Mouse (Mus musculus): Measurements from ENCODE around the gene Tmem51. TPM values are rescaled to one million over a fixed set of nuclear protein-coding genes. Genes with fewer than 3 reads are reported as not detected.
A peak's percentile ranks its signal among the peaks of the same experiment; 100 is the strongest.

Tmem51 gene
- total RNA-seq, 1 experiment = 13.6 TPM

DNA sequence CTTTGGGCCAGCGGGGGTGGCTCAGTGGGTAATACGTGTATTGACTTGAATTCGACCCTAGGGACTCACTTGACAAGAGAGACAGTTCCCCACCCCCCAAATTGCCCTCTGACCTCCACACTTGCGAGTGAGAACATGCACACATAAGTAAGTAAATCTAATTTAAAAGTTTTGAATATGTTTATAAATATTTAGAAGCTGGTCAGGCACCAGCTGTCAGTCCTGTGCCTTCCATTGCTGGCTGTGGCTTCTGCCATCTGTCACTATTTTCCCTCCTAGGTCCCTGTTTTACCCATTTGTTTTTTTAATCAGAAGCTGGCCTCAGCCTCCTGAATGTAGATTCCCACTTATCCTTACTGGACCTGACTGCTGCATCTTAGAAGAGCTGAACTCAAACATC, 4.3 kb upstream of the Tmem51 start:
- in situ Hi-C loops (cut with MboI; ENCODE audit: low sequenced_read_pairs in 2 of 2, unreplicated experiment in 2 of 2) = no loop called here
- Histone ChIP-seq H3K36me3 (ENCODE audit: control insufficient read depth, insufficient read depth, low read length, poor library complexity, severe bottlenecking) (no peaks in the 10 kb centered on the region), H3K4me1 (ENCODE audit: control insufficient read depth in 2 of 2, insufficient read depth in 2 of 2, low read length in 2 of 2, poor library complexity in 1 of 2) (peaks cover 3% of the 10 kb centered on the region in 2 experiments; a peak in 2 of 4 replicates), H3K9me3 (ENCODE audit: control insufficient read depth, insufficient read depth, low read depth, low read length) (no peaks in the 10 kb centered on the region), H3K27ac (ENCODE audit: insufficient read depth, low read depth, low read length, poor library complexity, severe bottlenecking) (no peak overlapping the region), H3K4me3 (ENCODE audit: insufficient read depth in 1 of 2, low read depth in 1 of 2, low read length in 2 of 2, poor library complexity in 1 of 2, severe bottlenecking in 1 of 2) (no peak overlapping the region), H3K9ac (ENCODE audit: insufficient read depth, low read depth, low read length, poor library complexity, severe bottlenecking) (no peak overlapping the region)
- TF ChIP-seq CHD2 (IDR thresholded peaks at IDR 0.05; ENCODE audit: low read depth, low read length) (no peak), ZNF384 (IDR thresholded peaks at IDR 0.05; ENCODE audit: low read depth, low read length) (no peak), ZC3H11A (IDR thresholded peaks at IDR 0.05; ENCODE audit: borderline replicate concordance, low read depth, low read length) (no peak), MAFK (IDR thresholded peaks at IDR 0.05; ENCODE audit: insufficient read depth, low read depth, low read length) (no peak), HCFC1 (IDR thresholded peaks at IDR 0.05; ENCODE audit: borderline replicate concordance, insufficient read depth, low read length) (no peak)
- no peak for DNase-seq (ENCODE audit: low read depth, low spot score)

DNA sequence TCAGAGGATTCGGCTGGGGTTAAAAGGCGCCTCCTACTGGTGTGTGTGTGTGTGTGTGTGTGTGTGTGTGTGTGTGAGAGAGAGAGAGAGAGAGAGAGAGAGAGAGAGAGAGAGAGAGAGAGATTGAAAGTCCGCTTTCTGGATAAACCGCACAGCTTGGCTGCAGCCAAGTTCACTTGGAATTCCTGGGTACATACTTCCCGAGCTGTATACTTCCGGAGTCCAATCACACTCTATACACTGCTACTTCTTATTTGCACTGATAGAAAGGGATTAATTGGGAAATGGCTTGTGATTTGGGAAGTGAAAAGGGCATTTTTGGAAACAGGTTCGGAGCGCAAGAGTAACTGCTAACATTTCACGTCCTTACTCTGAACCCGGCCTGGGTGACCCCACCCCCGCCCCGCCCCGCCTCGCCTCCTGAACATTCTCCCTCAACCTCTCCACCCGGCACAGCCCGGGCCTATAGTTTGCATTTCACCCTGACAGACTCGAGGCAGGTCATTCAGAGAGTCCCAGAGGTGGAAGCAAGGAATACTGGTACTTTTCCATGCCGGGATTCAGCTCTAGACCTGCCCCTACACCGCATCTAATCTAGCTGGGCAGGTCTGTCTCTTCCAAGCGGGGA, 946 bp upstream of the Tmem51 start:
- H3K4me1 ChIP-seq (ENCODE audit: control insufficient read depth in 2 of 2, insufficient read depth in 2 of 2, low read length in 2 of 2, poor library complexity in 1 of 2) = peaks cover 3 to 16% of the 10 kb centered on the region in 2 experiments; a peak in 3 of 4 replicates
- no peak for DNase-seq (ENCODE audit: low read depth, low spot score)
- in situ Hi-C loops (cut with MboI; ENCODE audit: low sequenced_read_pairs in 2 of 2, unreplicated experiment in 2 of 2) = no loop called here
- H3K9ac ChIP-seq (ENCODE audit: insufficient read depth, low read depth, low read length, poor library complexity, severe bottlenecking) = peak overlapping the region; percentile 25; the same call in 1 of the 2 replicates
- peak overlapping the region; percentile 79 to 82 for H3K4me3 ChIP-seq (ENCODE audit: insufficient read depth in 1 of 2, low read depth in 1 of 2, low read length in 2 of 2, poor library complexity in 1 of 2, severe bottlenecking in 1 of 2)
- no peaks in the 10 kb centered on the region for H3K9me3 ChIP-seq (ENCODE audit: control insufficient read depth, insufficient read depth, low read depth, low read length)
- H3K27ac ChIP-seq (ENCODE audit: insufficient read depth, low read depth, low read length, poor library complexity, severe bottlenecking) = no peak overlapping the region
- no peaks in the 10 kb centered on the region for H3K36me3 ChIP-seq (ENCODE audit: control insufficient read depth, insufficient read depth, low read length, poor library complexity, severe bottlenecking)
- TF ChIP-seq ZC3H11A (IDR thresholded peaks at IDR 0.05; ENCODE audit: borderline replicate concordance, low read depth, low read length) (no peak), CHD2 (IDR thresholded peaks at IDR 0.05; ENCODE audit: low read depth, low read length) (no peak), MAFK (IDR thresholded peaks at IDR 0.05; ENCODE audit: insufficient read depth, low read depth, low read length) (no peak), HCFC1 (IDR thresholded peaks at IDR 0.05; ENCODE audit: borderline replicate concordance, insufficient read depth, low read length) (no peak), ZNF384 (IDR thresholded peaks at IDR 0.05; ENCODE audit: low read depth, low read length) (no peak)

DNA sequence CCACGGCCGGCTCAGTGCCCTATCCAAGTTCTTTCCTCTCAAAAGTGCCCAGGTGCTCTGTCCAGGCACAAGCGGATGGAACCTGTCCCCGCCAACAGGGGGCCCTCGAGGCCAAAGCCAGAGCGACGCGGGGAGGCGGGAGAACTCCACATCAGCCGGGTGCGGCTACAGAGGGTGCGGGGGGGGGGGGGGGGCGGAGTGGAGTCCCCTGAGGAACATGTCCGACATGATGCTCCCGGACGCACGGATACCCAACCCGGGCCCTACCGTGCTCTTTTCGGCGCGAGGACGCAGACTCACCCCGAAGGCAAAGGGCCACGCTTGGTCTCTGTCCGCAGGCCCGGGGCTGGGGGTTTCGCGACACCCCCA, 358 bp downstream of the Tmem51 start:
- peak overlapping the region; percentile 17 for H3K9ac ChIP-seq (ENCODE audit: insufficient read depth, low read depth, low read length, poor library complexity, severe bottlenecking)
- TF ChIP-seq ZC3H11A (IDR thresholded peaks at IDR 0.05; ENCODE audit: borderline replicate concordance, low read depth, low read length) = no peak
- TF ChIP-seq MAFK (IDR thresholded peaks at IDR 0.05; ENCODE audit: insufficient read depth, low read depth, low read length) = no peak
- TF ChIP-seq CHD2 (IDR thresholded peaks at IDR 0.05; ENCODE audit: low read depth, low read length) = no peak
- TF ChIP-seq ZNF384 (IDR thresholded peaks at IDR 0.05; ENCODE audit: low read depth, low read length) = no peak
- no peak for TF ChIP-seq HCFC1 (IDR thresholded peaks at IDR 0.05; ENCODE audit: borderline replicate concordance, insufficient read depth, low read length)
- peak overlapping the region; percentile 79 to 82 for H3K4me3 ChIP-seq (ENCODE audit: insufficient read depth in 1 of 2, low read depth in 1 of 2, low read length in 2 of 2, poor library complexity in 1 of 2, severe bottlenecking in 1 of 2)
- in situ Hi-C loops (cut with MboI; ENCODE audit: low sequenced_read_pairs in 2 of 2, unreplicated experiment in 2 of 2) = no loop called here
- no peak for DNase-seq (ENCODE audit: low read depth, low spot score)
- H3K9me3 ChIP-seq (ENCODE audit: control insufficient read depth, insufficient read depth, low read depth, low read length) = no peaks in the 10 kb centered on the region
- H3K36me3 ChIP-seq (ENCODE audit: control insufficient read depth, insufficient read depth, low read length, poor library complexity, severe bottlenecking) = no peaks in the 10 kb centered on the region
- H3K27ac ChIP-seq (ENCODE audit: insufficient read depth, low read depth, low read length, poor library complexity, severe bottlenecking) = peak overlapping the region; percentile 11; the same call in 1 of the 2 replicates
- peaks cover 3 to 20% of the 10 kb centered on the region in 2 experiments; a peak in 3 of 4 replicates for H3K4me1 ChIP-seq (ENCODE audit: control insufficient read depth in 2 of 2, insufficient read depth in 2 of 2, low read length in 2 of 2, poor library complexity in 1 of 2)

DNA sequence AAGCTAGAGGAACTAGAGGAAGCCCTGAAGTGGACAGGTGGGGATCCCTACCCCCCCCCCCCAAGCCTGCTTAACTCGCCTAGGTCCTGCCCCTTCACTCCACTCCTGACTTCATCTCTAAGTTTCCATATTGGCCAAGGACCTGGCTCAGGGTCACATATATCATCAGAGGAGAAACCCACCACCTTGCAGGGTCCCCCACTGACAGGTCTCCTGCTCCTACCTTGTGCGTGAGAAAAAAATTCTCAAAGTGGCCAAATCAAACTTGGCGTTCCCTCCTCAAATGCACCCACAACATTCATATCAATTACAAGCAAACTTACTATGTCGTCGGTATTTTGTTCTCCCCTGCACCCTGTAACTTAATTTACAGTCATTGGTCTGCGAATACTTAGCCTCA, 911 bp downstream of the Tmem51 start:
- H3K9me3 ChIP-seq (ENCODE audit: control insufficient read depth, insufficient read depth, low read depth, low read length) = no peaks in the 10 kb centered on the region
- H3K4me1 ChIP-seq (ENCODE audit: control insufficient read depth in 2 of 2, insufficient read depth in 2 of 2, low read length in 2 of 2, poor library complexity in 1 of 2) = peaks cover 6 to 20% of the 10 kb centered on the region in 2 experiments; a peak in 3 of 4 replicates
- TF ChIP-seq HCFC1 (IDR thresholded peaks at IDR 0.05; ENCODE audit: borderline replicate concordance, insufficient read depth, low read length) (no peak), ZC3H11A (IDR thresholded peaks at IDR 0.05; ENCODE audit: borderline replicate concordance, low read depth, low read length) (no peak)
- peak overlapping the region; percentile 79 to 82 for H3K4me3 ChIP-seq (ENCODE audit: insufficient read depth in 1 of 2, low read depth in 1 of 2, low read length in 2 of 2, poor library complexity in 1 of 2, severe bottlenecking in 1 of 2)
- H3K36me3 ChIP-seq (ENCODE audit: control insufficient read depth, insufficient read depth, low read length, poor library complexity, severe bottlenecking) = no peaks in the 10 kb centered on the region
- no peak overlapping the region; the same call in 1 of the 2 replicates for H3K9ac ChIP-seq (ENCODE audit: insufficient read depth, low read depth, low read length, poor library complexity, severe bottlenecking)
- DNase-seq (ENCODE audit: low read depth, low spot score) = no peak
- H3K27ac ChIP-seq (ENCODE audit: insufficient read depth, low read depth, low read length, poor library complexity, severe bottlenecking) = no peak overlapping the region
- in situ Hi-C loops (cut with MboI; ENCODE audit: low sequenced_read_pairs in 2 of 2, unreplicated experiment in 2 of 2) = no loop called here
